Mouse (Mus musculus) heart, postnatal 14 days (tissue): ENCODE results near the gene Gm16427. TPM values are rescaled to one million over a fixed set of nuclear protein-coding genes. Genes with fewer than 3 reads are reported as not detected.
"Not testable (repeated sequence)": the region's sequence is repeated elsewhere in the genome, so short reads cannot be mapped to it uniquely, and the experiment has no call there.

ENCODE experiments used
- DNase-seq, 2 experiments: peaks; one replicate each; pipeline ENCODE4 v3.0.0; 2021 to 2022
- intact Hi-C: fragments of 180-260 bp; cut with DNase I; formaldehyde crosslinking; loops from one replicate; pipeline ENCODE4 v1.15.1; 2025
- long read RNA-seq, 2 experiments: library from polyadenylated mRNA; stranded (forward); transcript quantifications; one replicate each; pipeline ENCODE4 v2.0.0; 2021
- total RNA-seq, 2 experiments: library from RNA; stranded (reverse); gene quantifications; 2 replicates each; pipeline ENCODE4 v1.2.3; 2021

The Gm16427 gene
- total RNA-seq = not detected
- long read RNA-seq, experiment 1 = 0 reads
- long read RNA-seq, experiment 2 = 0 reads

- DNase-seq, intact Hi-C loops: not testable (repeated sequence)
Measured at GRCm38 (mm10) chr5:93540100-93540499, at the start of gene Gm16427. TSS of gene Gm16427 (minus strand) at chr5:93540200.

Other genes starting within 250 kb of the Gm16427 start
- gene C87414, start 131.4 kb upstream of the Gm16427 start, total RNA-seq = not detected